Mouse (Mus musculus) heart, postnatal 0 days (tissue): ENCODE results near the gene Nr1h4. TPM values are rescaled to one million over a fixed set of nuclear protein-coding genes. Genes with fewer than 3 reads are reported as not detected.

Experiments
- ATAC-seq: fragments of 200-750 bp; cut with Nextera tagmentation; 2 replicates; pipeline ENCODE4 v1.8.0; 2017; ENCODE audit warnings: low read depth, moderate number of reproducible peaks, moderate library complexity; ENCODE audit not compliant: insufficient read depth
- DNase-seq: peaks from one replicate; pipeline ENCODE4 v3.0.0-alpha.2; 2016; ENCODE audit warnings: low spot score
- H3K27ac ChIP-seq: fragments of 300-500 bp; sonication (generic); 2 replicates; pipeline ENCODE4 v1.5.1; 2014; ENCODE audit warnings: low read depth, mild to moderate bottlenecking
- H3K27me3 ChIP-seq: fragments of 300-500 bp; sonication (generic); 2 replicates; pipeline ENCODE4 v1.6.1; 2014; ENCODE audit warnings: low read length, mixed read lengths; ENCODE audit not compliant: control insufficient read depth, insufficient read depth
- H3K36me3 ChIP-seq: fragments of 300-500 bp; sonication (generic); replicated peaks from 2 replicates; pipeline ENCODE4 v1.6.1; 2014; ENCODE audit warnings: low read length, mixed read lengths; ENCODE audit not compliant: control insufficient read depth, insufficient read depth
- H3K4me1 ChIP-seq: fragments of 300-500 bp; sonication (generic); 2 replicates; pipeline ENCODE4 v1.6.1; 2014; ENCODE audit warnings: antibody characterized with exemption; ENCODE audit not compliant: control insufficient read depth, insufficient read depth
- H3K4me2 ChIP-seq: fragments of 300-500 bp; sonication (generic); 2 replicates; pipeline ENCODE4 v1.6.1; 2014; ENCODE audit warnings: low read depth, mild to moderate bottlenecking, low read length, moderate library complexity
- H3K4me3 ChIP-seq: fragments of 300-500 bp; sonication (generic); 2 replicates; pipeline ENCODE4 v1.5.1; 2014; ENCODE audit warnings: low read depth, low read length
- H3K9ac ChIP-seq: fragments of 300-500 bp; sonication (generic); replicated peaks from 2 replicates; pipeline ENCODE4 v1.6.1; 2014; ENCODE audit warnings: low read depth, low read length, mixed read lengths
- H3K9me3 ChIP-seq: fragments of 300-500 bp; sonication (generic); replicated peaks from 2 replicates; pipeline ENCODE4 v1.6.1; 2016; ENCODE audit warnings: low read length; ENCODE audit not compliant: control insufficient read depth
- CTCF ChIP-seq: IDR thresholded peaks from 2 replicates; pipeline ENCODE4 v1.5.1; 2016; ENCODE audit warnings: antibody characterized with exemption, control low read depth, low read depth
- EP300 ChIP-seq: IDR thresholded peaks from 2 replicates; pipeline ENCODE4 v1.6.1; 2016; ENCODE audit warnings: antibody characterized with exemption, low read depth
- WGBS: fragments of 180-500 bp; shearing (Covaris S2); extraction: QIAGEN DNeasy Blood & Tissue Kit; methylation state at CpG from one replicate; pipeline ENCODE4 v1.1.7; 2014; 5-methylcytosine and 5-hydroxymethylcytosine counted together
- polyA plus RNA-seq: library from polyadenylated mRNA; unstranded; fragments of >200 nt; fragmentation: Nextera tagmentation; extraction: Ambion mirVana; gene quantifications from 2 replicates; pipeline ENCODE4 v1.2.1, GENCODE M21; 2015
- total RNA-seq: library from RNA; depleted of rRNA; stranded (reverse); fragments of >200 nt; gene quantifications from 2 replicates; pipeline ENCODE4 v1.2.3, GENCODE M21; 2014; ENCODE audit warnings: low replicate concordance; rRNA removed

Gene Nr1h4
- total and polyA plus RNA-seq, 2 experiments from 2014 or later: 1.3 to 1.4 TPM

GRCm38 (mm10) chr10:89404936-89405335 lies 128.4 kb downstream of the Nr1h4 start:
- WGBS: 67% methylated on average over 4 of the region's 4 CpGs
- ATAC-seq (no peak), DNase-seq (no peak)
- H3K9me3 ChIP-seq: peaks cover 5% of the 10 kb centered on the region; the same call in 1 of the 2 replicates
- 0 out of 2 replicates have a peak, but pooled peaks cover 3% of the 10 kb centered on the region for H3K36me3 ChIP-seq
- no peak overlapping the region for H3K9ac ChIP-seq
- H3K27ac ChIP-seq: no peak overlapping the region
- H3K27me3 ChIP-seq: no peaks in the 10 kb centered on the region
- no peak overlapping the region for H3K4me3 ChIP-seq
- H3K4me1 ChIP-seq: no peaks in the 10 kb centered on the region
- TF ChIP-seq EP300 (no peak), CTCF (no peak)
- H3K4me2 ChIP-seq: no peak overlapping the region

Other genes with a start within 250 kb of the Nr1h4 start
- 1.8 and 3.8 TPM in 2 replicates for gene Ano4, start 188.8 kb downstream of the Nr1h4 start, total RNA-seq
- 2.7 and 3.2 TPM in 2 replicates for gene Ano4, start 188.8 kb downstream of the Nr1h4 start, polyA plus RNA-seq
- gene Gas2l3, start 89.6 kb downstream of the Nr1h4 start, total RNA-seq: 19.7 and 29.3 TPM in 2 replicates
- gene Gas2l3, start 89.6 kb downstream of the Nr1h4 start, polyA plus RNA-seq: 7.8 and 8.0 TPM in 2 replicates
- not detected in 2 replicates for gene Slc17a8, start 87.7 kb upstream of the Nr1h4 start, total RNA-seq
- 0.03 TPM in 1 of 2 replicates, not detected in the other for gene Slc17a8, start 87.7 kb upstream of the Nr1h4 start, polyA plus RNA-seq
- 31.1 and 43.0 TPM in 2 replicates for gene Scyl2, start 152.7 kb upstream of the Nr1h4 start, total RNA-seq
- 3.1 and 3.7 TPM in 2 replicates for gene Scyl2, start 152.7 kb upstream of the Nr1h4 start, polyA plus RNA-seq
- 3.4 and 4.5 TPM in 2 replicates for gene Actr6, start 198.7 kb upstream of the Nr1h4 start, total RNA-seq
- gene Actr6, start 198.7 kb upstream of the Nr1h4 start, polyA plus RNA-seq: 21.9 and 24.2 TPM in 2 replicates
- 21.6 and 24.9 TPM in 2 replicates for gene Uhrf1bp1l, start 211.4 kb upstream of the Nr1h4 start, total RNA-seq
- gene Uhrf1bp1l, start 211.4 kb upstream of the Nr1h4 start, polyA plus RNA-seq: 11.2 and 13.7 TPM in 2 replicates